Mouse (Mus musculus) WW6 (cell line): ENCODE results near the gene Cx3cl1.

ENCODE experiments used
- DNase-seq: peaks from one replicate; pipeline ENCODE4 v3.0.0-alpha.2; 2013; ENCODE audit warnings: low read depth, low spot score

Cx3cl1 gene

DNA sequence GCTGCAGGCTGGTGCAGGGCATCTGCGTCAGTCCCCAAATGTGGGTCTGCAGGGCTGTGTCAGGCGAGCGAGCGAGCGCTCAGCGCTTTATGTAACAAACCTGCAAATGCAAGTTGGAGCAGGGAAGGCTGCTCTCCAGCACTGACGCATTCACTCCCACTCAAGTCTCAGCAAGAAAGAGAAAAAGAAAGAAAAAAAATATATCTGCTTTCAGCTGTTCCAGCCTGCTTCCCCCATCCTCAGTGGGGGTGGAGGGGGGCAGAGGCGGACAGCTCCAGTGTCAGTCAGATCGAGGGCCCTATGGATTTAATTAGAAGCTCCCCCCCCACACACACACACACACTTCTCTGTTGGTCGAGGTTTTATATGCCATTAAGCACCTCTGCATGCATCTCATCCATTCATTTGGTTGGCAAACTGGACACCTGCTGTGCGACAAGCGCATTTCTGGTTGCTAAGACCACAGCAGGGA is 1.9 kb downstream of the Cx3cl1 start:
- DNase-seq = no peak

DNA sequence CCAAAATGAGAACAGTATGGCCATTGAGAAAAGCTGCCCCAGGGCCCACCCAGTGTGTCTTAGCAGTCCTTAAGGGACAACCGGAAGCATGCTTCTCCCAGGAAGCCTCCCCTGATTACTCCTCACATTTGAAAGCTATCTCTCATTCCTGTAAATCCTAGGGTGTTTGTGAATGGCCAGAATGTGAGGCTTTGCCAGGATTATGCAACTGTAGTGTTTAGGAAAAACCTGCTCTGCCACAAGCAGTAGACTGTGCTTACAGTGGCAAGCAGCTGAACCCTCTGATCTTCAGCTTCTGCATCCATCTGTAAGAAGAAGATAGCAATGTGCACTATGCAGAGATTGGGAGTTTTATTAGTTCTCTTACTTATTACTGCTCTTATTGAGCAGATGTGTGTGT is 2.8 kb downstream of the Cx3cl1 start:
- DNase-seq = no peak

DNA sequence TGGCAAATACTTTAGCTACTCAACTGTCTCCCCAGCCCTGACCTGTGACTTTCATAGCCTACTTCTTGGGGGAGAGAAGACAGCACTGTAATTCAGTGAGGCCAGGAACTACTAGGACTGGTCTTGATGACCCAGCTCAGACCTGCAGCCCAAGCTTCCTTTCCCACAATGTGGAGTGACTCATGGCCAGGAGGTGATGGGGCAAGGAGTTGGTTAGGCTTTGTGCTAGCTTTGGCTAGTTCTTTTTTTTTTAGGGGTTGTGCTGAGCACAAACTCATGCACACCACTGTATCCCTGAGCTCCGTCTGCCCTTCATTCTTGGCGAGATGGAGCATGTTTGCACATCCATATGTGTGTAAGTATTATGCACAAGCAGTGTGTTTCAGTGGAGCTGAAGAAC is 4.5 kb downstream of the Cx3cl1 start:
- DNase-seq = no peak

DNA sequence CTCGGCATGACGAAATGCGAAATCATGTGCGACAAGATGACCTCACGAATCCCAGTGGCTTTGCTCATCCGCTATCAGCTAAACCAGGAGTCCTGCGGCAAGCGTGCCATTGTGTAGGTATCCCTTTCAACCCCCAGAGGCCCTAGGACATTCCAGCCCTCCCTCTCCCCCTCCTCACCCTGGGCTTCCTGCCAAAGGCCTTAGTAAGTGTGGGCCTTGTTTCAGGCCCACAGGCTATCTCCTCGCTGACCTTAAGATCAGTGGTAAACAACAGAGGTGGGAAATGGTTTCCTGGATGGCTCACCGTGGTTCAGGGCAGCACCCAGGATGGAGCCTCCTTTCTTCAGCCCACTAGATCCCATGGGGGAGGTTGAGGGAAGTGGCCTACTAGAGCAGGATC is 6.2 kb downstream of the Cx3cl1 start:
- DNase-seq = no peak

DNA sequence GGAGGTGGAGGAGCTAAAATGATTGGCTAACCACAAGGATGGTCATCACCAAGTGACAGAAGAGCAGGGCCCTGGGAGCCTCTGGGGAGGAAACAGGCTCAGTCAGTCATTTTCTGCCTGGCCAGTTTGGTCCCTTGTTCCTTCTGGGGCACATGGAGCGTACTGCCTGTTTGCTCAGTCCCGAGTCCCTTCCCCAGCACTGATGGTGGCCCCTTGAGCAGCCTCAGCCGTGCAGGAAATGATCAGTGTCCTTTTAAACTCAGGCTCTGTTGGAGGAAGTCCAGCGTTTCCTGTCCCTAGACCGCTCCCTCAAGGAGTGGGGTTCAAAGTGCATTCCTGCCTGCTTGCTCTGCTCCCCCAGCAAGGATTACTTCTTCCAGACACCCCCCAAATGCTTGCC is 6.7 kb downstream of the Cx3cl1 start:
- no peak for DNase-seq

DNA sequence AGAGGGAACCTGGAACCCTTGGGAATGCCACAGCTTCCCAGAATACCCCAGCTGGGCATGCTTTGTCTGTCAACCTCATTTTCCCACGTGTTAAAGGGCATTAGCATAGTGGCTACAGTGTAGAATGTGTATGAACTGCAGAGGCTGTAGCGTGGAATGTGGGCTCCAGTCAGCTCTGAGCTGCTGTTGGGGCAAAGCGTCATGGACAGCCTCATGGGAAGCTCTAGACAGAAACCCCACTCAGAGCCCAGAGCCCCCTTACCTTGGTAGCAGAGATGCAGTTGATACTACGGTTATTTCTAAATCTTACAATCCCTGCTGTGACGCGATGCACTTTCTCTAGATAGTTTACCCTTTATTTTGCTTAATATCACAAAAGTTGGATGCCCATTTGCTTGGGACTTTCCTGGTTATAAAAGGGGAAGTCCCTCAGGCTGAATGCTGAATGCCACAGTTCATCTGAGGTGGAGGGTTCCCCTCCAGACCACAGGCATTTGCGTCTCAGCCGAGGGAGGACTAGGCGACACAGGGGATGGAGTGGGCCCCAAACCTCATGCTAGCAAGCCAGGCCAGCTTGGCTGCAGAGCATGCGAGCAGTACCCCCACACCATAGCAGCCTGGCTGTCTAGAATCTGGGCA is 7.2 kb downstream of the Cx3cl1 start:
- no peak for DNase-seq

DNA sequence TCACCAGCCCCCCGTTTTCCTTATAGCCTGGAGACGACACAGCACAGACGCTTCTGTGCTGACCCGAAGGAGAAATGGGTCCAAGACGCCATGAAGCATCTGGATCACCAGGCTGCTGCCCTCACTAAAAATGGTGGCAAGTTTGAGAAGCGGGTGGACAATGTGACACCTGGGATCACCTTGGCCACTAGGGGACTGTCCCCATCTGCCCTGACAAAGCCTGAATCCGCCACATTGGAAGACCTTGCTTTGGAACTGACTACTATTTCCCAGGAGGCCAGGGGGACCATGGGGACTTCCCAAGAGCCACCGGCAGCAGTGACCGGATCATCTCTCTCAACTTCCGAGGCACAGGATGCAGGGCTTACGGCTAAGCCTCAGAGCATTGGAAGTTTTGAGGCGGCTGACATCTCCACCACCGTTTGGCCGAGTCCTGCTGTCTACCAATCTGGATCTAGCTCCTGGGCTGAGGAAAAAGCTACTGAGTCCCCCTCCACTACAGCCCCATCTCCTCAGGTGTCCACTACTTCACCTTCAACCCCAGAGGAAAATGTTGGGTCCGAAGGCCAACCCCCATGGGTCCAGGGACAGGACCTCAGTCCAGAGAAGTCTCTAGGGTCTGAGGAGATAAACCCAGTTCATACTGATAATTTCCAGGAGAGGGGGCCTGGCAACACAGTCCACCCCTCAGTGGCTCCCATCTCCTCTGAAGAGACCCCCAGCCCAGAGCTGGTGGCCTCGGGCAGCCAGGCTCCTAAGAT is 7.9 kb downstream of the Cx3cl1 start:
- DNase-seq = no peak

DNA sequence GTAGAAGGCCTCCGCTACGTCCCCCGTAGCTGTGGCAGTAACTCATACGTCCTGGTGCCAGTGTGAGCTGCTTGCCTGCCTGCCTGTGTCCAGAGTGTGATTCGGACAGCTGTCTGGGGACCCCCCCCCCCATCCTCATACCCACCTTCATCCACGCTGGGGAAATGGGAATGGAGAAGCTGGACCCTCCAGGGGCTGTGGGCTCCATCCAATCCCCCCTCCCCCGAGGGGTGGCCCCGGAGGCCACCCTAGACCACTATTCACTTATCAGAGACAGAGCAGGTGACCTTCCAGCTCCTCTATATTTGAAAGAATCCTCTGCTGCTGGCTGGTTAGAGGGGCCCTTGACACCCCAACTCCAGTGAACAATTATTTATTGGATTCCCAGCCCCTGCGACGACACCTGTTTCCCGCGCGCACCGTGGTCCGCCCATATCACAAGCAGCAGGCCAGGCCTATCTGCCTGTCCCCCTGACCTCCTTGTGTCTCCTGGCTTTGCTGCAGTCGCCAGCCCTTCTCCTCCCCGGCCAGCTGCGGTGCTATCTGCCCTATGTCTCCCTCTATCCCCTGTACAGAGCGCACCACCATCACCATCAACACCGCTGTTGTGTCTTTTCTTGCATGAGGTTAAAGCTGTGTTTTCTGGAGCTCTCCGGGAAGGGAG is 8.8 kb downstream of the Cx3cl1 start:
- DNase-seq = no peak

DNA sequence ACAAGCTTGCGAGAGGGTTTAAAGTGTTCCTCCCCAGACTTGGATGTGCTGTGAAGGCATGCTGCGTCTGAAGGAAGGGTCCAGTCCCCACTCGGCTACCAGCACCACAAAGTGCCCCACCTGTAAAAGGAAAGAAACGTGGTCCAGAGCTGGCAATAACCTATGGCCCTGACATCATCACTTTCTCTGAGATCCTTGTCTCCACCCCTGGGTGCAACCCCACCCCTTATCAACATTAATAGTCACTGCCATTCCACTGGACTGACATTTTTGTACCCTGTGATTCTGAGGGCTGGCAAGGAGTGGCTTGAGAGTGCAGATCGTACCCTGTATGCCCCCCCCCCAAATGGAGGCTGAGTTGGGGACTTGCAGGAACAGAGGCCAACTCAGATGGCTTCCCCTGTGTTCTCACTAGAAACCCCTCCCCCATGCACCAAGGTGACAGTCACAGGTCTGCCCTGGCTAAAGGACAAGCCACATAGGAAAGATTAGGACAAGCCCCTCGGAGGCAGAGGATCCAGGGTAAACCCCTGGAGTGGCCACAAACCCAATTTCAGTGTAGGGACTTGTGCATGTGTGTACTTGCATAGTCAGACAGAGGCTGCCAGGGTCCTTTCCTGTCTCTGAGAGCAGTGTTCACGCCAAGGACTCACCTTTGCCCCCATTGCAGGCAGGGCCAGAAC is 9.5 kb downstream of the Cx3cl1 start:
- DNase-seq = no peak

DNA sequence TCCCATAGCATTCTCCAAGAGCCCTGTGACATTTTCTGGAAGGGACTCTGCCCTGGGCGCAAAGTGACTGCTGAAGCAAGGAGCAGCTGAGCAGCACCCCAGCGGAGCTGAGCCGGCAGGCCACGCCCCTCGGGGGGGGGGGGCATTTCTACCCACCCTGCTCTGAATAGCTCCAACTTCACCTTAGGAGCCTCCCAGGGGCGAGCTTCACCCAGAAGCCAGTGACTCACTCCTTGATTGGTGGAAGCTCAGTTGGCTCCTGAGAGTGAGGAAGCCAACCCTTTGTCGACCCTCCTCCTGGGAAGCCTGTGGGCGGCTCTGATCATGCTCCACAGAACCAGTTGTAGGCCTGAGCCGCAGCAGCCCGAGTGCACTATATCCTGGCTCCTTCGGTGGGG is 10.0 kb downstream of the Cx3cl1 start:
- no peak for DNase-seq

DNA sequence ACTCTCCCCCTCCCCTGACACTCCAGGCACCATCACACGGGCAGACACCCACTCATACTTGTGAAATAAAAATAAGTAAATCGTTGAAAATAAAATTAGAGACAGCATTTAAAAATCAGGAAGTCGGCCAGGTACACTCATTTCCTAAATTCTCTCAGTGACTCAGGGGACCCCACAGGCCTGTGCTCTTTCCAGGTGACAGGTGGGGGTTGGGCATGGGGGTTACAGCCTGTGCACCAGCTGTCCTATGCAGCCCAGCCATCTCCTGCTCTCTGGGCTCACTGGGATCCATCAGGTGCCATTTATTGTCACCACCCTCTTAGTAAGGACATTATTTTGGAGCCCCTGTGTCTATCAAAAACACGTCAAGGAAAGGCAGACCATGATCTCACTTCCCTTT is 12.1 kb downstream of the Cx3cl1 start:
- no peak for DNase-seq

DNA sequence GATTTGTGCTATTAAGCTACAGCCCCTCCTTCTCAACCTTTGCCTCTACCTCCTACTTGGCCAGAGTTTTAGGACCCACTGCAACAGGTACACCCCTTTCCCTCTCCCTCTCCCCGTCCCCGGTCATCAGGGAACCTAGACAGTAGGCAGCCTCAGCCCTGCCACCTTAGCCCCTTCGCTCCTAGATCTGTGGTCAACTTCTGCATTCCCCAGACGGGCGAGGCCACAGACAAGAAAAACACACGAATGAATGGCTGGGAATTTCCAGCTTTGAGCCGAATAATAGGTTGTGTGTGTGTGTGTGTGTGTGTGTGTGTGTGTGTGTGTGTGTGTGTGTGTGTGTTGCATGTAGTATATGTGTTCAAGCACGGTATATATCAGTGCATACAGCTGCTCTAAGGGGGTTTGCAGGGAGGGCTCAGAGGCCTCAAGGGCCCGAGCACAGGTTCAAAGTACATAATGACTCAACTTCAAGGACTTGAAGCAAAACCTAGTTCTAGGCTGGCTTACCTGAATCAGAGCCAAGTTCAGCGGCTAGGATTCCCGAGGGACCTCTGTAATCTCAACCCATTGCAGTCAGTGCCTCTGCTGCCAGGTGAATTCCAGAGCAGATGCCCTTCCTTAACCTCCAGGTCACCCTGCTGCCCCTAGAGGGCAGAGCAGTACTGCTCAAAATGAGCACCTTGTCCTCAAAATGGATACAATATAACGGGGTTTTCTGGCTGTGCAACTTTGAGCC is 13.6 kb downstream of the Cx3cl1 start:
- no peak for DNase-seq

DNA sequence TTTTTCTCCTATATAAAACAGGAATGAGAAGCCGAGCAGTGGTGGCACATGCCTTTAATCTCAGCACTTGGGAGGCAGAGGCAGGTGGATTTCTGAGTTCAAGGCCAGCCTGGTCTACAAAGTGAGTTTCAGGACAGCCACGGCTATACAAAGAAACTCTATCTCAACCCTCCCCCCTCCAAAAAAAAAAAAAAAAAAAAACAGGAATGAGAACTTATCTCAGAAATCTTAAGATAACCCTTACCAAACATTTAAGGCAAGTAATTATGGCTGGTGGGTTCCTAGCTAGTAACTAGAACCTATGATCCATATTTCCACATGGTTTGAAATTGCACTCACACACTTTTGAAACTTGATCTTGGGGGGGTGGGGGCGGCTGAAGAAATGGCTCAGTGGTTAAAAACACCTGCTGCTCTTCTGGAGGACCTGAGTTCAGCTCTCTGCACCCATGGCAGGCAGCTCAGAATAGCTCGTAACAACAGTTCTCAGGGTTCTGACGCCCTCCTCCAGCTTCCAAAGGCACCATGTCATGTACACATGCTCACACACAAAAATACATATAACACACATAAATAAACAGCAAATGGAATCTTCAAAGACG is 14.3 kb downstream of the Cx3cl1 start:
- no peak for DNase-seq

DNA sequence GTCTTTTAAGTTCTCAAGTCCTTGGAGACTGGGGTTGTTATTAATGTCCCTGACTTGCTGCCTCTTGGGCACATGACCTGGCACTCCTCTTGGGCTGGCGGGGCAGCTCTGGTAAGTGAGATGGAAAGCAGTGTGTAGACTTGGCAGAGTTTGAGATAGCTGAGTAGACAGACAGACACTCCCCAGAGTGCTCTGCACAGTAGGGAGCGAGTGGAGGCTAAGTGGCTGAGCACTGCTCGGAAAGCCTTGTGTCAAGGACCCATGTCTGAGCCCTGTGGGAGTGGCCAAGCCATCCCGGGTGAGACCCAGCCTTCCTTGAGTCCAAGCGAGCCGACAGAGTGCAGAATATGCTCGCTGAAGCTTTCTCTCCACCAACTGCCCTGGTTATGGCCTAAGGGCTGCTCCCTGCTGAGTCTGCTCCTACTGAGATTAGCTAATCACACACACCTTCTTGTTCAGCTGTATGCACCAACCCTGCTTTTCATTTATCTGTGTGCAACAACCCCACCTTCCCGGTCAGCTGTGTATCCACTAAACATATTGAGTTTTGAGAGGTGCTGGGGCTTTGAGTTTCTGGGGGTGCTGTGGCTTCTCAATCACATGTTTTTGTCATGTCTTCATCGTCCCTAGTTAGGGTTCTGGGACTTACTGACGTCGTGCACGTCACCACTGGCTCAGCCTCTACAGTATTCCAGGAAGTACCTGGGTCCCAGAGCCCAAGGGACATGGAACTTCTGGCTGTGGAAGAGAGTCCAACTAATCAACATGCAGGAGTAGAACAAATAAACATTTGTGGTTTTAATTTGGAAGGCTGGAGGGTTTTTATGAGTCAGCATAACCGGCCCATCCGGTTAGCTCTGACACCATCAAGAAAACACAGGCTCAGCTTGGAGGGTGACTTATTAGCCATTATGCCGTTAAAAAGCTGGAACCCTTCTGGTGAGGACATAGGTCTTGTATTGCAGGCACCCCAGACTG is 16.0 kb downstream of the Cx3cl1 start:
- no peak for DNase-seq

DNA sequence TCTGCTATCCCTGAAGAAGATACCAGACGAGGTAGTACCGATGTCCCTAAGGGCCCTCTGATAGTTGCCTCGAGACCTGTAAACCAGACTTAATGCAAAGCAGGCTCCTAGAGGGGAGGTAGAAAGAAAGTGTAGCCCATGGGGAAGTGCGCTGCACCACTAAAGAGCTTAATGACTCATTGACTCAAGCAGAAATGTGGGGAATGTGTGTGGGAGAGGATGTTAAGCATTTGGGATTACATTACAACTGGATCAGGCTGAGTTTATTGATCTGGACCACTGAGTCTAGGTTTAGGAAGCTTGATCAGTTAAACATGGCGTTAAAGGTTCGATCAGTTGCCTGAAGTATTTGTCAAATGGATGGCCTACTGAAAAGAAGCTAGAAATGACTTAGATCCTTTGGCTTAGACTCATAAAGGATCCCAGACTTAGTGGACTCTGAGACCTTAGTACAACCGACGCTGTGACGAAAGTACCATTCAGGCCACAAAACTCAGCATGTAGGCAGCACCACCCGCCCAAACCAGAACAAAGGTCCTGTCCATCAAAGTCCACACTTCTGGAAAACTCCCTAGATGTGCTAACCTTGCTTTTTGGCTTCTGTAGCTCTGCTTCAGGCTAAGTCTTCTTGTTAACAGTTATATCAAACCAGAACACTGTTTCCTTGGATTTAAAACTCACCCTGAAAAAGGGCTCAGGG is 17.6 kb downstream of the Cx3cl1 start:
- DNase-seq = no peak

DNA sequence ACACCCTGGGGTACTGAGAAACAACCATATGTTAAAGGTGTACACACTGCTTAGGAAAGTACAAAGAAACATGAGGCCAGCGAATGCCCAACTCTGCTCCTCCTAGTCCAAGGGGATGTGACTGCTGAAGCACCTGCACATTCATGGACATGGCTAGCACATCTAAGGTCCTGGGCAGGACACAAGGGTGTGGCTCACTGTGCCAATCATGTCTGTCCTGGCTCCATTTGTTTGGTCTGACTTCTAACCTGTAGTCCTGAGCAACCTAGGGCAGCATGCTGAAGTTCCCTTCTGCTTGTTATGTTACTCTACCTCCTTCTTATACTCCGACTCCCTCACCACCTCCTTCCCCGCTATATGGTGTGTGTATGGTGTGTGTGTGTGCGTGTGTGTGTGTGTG is 22.6 kb downstream of the Cx3cl1 start:
- DNase-seq = no peak

DNA sequence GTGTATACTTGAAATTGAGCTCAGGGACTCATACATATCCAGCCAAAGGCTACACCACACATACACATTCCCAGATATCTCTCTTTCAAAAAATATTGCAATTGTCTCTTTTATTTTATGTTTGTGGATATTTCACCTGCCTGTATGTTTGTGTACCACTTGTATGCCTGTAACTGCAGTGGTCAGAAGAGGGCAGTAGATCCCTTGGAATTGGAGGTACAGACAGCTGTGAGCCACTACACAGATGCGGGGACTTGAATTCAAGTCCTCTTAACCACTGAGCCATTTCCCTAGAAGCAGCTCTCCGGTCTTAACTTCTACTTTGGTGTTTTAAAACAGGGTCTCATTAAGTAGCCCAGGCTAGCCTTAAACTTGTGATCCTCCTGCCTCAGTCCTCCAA is 23.0 kb downstream of the Cx3cl1 start:
- DNase-seq = no peak

DNA sequence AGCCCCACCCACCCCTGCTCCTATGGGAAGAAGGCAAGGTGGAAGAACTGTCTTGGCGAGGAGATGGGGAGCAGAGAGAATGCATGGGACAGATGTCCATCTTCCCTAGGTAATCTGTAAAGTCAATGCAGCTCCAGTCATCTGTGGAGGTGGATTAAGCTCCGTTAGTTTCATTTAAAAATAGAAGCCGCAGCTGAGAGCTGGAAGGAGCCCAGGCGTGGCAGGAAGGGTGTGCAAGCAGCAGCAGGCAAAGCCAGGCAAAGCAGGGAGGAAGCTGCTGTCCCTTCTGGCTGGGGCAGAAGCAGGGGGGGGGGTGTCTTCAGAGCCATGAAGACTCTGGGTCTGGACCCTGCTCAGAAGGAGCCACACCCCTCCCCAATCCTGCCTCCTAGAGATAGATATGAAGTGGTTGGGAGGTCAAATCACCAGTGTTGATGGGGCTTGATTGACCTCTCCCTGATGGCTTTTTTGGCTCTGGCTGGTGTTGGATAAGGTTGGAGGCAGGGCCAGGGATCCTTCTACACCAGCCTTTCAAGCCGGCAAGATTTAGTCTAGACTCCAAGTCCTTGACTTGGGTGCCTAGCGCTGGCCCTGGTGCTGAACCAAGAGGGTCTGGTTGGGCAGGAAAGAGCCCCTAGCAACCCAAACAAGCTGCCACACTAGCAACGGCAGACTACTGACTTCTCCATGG is 28.6 kb downstream of the Cx3cl1 start:
- no peak for DNase-seq
